Mouse (Mus musculus) urinary bladder, adult 18-20 months (tissue): ENCODE measurements around the gene Cdc42ep4.

ENCODE experiments used
- DNase-seq, 2 experiments: peaks; one replicate each; pipeline ENCODE4 v3.0.0; 2022; ENCODE audit warnings: low spot score in 2 of 2, mixed read lengths in 2 of 2

Gene Cdc42ep4

DNA sequence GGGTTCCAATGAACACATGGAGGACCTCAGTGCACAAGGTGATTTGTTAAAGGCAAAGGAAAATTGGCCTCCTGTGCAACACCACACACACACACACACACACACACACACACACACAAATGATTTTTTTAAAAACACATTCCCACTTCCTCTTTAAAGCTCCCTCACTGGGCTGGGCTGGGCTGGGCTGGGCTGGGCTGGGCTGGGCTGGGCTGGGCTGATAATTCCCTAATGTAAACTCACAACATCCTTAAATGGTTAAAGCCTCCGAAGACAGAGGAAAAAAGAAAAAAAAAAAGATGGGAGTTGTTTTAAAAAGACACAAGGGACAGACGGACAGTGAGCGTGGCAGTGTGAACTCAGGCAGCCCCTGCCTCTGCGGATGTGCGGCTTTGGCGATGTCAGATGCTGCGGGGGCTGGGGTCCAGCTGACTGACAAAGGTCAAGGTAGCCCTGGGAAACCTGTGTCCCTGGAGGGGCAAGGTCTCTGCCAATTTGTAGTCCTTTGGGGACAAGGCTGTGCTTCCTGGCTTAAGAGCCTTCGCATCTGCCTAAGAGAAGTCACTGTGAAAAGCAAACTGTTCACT is 26.3 kb upstream of the Cdc42ep4 start:
- no peak for DNase-seq

GRCm38 (mm10) chr11:113776851-113777511 is 25.3 kb upstream of the Cdc42ep4 start:
- DNase-seq: no peak

GRCm38 (mm10) chr11:113774773-113775172 is 23.1 kb upstream of the Cdc42ep4 start:
- no peak for DNase-seq

GRCm38 (mm10) chr11:113773191-113773590 is 21.5 kb upstream of the Cdc42ep4 start:
- DNase-seq: no peak

- DNase-seq: no peak
These were observed 19.5 kb upstream of the Cdc42ep4 start for GRCm38 (mm10) chr11:113771187-113771586.

- no peak for DNase-seq
These were observed 16.7 kb upstream of the Cdc42ep4 start for GRCm38 (mm10) chr11:113768356-113768755.

- DNase-seq: no peak
These were observed 15.6 kb upstream of the Cdc42ep4 start for GRCm38 (mm10) chr11:113767285-113767684.

DNA sequence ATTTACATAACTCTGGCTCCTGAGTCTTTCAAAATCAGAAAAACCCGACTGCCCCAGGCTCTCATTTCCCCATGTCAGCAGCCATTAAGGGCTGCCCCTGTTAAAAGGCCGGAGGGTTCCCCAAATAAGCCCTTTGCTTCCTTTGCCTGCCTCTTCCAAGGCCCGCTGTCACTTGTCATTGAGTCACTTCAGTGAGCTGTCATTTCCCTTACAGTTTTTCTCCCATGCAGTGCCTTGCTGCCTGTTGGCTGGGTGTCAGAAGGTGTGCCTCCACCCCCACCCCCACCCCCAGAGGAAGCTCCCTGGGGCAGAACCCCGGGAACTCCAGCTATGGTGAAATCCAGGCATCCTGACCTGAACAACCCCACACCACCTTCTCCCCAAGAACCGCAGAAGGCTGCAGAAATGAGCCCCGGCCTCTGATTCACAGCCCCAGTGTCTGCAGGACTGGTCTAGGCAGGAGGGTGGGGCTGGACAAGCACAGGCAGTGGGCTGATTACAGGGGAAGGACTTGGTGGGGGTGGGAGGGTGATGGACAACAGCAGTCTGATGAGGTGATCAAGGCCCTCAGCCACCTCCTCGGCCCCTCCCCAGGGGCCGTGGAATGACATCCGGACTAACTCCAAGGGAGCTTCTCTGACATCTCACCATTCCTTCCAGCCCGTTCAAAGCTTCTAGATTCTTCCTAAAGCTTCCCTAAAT is 14.8 kb upstream of the Cdc42ep4 start:
- DNase-seq: peak in 1 of 2 experiments; percentile 60

- no peak for DNase-seq
These were observed 12.6 kb upstream of the Cdc42ep4 start for GRCm38 (mm10) chr11:113764132-113764849.

DNA sequence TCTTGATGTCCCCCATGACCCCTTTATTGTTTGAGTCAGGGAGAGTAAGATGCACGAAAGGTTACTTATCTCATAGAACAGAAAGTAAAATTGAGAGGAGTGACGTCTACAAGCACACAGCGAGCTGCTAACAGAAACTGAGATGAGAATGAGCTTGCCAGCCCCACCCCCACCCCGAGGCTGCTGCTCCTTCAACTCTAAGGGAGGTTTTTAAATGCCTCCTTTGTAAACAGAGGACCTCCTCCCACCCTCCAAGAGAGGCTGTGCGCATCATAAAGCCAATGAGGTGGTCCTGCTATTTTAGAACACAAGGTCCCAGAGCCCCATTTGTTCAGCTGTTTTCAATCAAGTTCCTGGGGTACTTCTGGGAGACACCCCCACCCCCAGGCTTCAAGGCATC is 11.8 kb upstream of the Cdc42ep4 start:
- DNase-seq: no peak

DNA sequence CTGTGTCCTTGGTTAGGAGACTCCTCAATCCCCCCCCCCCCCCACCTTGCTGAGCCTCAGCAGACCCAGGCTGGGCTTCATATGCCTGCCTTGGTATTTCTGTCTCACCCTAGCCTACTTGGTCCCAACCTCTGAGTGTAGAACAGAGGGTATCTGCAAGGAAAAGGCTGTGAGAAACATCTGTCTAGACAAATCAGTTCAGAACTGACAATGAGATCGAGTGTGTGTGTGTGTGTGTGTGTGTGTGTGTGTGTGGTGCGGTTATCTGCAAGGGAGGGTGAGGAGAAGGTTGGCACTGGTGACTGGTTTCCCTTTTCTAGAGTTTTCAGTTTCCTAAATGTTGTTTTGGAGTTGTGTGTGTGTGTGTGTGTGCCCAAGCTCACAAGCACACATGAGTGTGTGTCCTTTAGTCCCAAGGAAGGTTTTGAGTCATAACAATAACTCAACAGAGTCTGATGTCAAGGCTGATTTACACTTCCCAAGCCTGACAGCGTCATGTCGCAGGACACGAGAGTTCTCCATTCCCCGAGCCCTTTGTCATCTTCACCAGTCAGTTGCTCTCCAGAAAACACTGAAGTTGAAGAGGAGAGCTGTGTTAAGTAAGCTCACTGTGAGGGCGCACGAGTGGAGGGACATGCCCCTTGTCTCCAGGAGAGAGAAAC is 10.6 kb upstream of the Cdc42ep4 start:
- DNase-seq: no peak

DNA sequence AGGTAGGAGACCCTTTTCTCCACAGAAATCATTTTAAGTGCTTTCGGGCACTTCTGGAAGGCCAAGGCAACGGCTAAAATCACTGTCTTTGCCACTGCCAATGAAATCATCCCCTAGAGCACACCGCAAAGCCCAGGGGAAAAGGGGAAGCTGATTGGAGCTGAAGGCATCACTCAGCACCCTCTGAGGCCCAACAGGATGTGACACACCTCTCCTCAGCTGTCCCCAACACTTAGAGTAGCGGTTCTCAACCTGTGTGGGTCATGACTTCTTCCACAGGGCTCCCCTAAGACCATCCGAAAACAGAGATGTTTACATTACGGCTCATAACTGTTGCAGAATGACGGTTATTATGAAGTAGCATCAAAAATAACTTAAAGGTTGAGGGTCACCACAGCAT is 10.0 kb upstream of the Cdc42ep4 start:
- DNase-seq: no peak

GRCm38 (mm10) chr11:113760476-113760875 is 8.8 kb upstream of the Cdc42ep4 start:
- no peak for DNase-seq

DNA sequence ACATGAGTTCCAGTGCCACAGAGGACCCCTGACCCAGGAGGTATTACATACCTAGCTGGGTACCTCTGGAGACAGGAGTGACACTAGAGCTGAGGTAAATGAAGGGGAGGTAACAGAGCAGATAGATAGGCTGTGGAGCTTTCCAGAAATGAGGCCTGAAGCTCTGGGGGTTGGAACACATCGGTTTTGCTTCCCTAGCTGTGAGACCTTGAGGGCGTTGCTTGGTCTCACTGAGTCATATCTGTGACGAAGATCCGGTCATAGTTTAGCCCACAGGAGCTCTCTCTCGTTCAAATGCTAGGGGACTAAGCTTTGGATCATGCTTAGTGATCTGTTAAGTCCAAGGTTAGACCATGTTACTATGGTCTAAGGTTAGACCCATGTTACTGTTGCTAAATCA is 7.2 kb upstream of the Cdc42ep4 start:
- no peak for DNase-seq

DNA sequence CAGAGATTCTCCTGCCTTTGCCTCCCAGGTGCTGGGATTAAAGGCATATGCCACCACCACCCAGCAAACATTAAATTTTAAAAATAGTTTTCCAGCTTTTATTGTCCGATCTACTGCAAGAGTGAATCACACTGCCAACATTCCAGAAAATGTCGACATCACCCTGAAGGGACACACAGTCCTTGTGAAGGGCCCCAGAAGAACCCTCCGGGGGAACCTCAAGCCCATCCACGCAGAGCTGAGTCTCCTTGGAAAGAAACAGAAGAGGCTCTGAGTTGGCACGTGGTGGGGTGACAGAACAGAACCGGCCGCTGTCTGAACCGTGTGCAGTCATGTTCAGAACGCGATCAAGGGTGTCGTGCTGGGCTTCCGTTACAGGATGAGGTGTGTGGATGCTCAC is 4.9 kb upstream of the Cdc42ep4 start:
- no peak for DNase-seq

- no peak for DNase-seq
These were observed 4.2 kb upstream of the Cdc42ep4 start for GRCm38 (mm10) chr11:113755878-113756277.

DNA sequence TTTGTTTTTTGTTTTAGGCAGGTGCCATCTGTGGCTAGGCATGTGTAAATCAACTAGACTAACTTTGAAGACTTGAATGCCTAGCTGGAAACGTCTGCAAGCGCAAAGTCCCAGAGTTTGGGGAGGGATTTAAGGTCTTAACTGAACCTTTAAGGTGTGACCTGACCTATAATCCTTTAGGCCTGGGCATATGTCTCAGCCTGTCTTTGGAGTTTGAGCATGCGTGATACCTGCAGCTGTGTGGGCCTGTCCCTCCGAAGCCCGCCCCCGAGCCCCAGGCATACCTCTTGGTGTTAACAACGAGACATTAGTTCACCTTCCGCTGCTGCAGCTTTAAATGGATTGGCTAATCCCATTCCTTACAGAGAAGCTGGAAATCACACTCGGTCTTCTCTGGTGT is 3.2 kb upstream of the Cdc42ep4 start:
- no peak for DNase-seq

GRCm38 (mm10) chr11:113752685-113753430 is 1.2 kb upstream of the Cdc42ep4 start:
- no peak for DNase-seq

GRCm38 (mm10) chr11:113752158-113752661 is 529 bp upstream of the Cdc42ep4 start:
- no peak for DNase-seq

DNA sequence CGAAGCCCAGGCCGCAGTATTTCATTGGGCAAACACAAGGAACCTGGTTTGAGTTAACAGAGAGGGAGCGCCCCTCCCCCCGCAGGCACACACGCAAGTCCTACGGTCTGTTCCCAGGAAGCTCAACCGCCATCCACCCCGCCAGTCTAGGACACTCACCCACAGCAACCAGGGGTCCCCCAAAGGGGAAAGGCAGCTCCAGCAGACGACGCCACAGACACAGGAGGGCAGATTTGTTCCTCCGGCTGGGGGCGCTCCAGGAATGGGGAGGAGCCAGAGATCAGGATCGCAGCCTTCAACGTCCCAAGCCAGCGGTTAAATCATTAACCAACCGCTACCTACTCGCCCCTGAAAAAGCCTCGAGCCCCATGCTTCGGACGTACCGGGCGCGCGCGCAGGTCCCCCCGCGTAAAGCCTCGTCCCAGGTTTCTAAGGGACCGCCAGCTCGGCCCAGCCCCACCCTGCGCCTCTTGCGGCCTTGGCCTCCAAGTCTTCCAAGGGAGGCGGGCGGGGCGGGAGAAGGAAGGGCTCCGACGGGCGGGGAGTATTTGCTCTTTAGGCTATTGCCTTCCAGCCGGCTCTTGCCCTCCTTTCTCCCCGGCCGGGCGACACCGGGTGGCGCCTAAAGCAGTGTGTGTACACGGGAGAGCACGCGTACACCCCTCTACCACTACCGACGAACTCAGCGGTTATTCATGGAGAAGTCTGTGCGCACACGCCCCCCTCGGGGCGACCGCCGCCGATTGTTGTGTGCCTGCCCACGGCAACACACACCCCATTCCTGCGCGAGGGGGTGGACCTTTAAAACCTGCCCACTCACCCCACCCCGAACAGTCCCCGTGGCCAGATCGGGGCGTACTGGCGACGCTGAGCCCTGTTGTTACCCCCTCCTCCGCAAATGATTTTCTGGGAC is 854 bp downstream of the Cdc42ep4 start:
- peak; percentile 76 to 85 for DNase-seq
